Mouse (Mus musculus) liver, embryonic 14.5 days (tissue): Measurements from ENCODE around the gene Lyrm7.

Experiments
- CTCF ChIP-seq: IDR thresholded peaks from 2 replicates; pipeline ENCODE4 v1.5.1; 2016; ENCODE audit warnings: antibody characterized with exemption, low read depth, control low read depth
- EP300 ChIP-seq: IDR thresholded peaks from 2 replicates; pipeline ENCODE4 v1.6.1; 2016; ENCODE audit warnings: antibody characterized with exemption, low read depth

GRCm38 (mm10) chr11:54782253-54782652 is 78.5 kb downstream of the Lyrm7 start:
- TF ChIP-seq CTCF, result no peak
- no peak for TF ChIP-seq EP300
